Mouse (Mus musculus) liver, postnatal 0 days (tissue): ENCODE measurements around the gene Scaf1.

ENCODE experiments used
- CTCF ChIP-seq: sonication (generic); IDR thresholded peaks from 2 replicates; pipeline ENCODE4 v1.5.1; 2016; ENCODE audit warnings: antibody characterized with exemption, low read depth
- EP300 ChIP-seq: IDR thresholded peaks from 2 replicates; pipeline ENCODE4 v1.6.1; 2016; ENCODE audit warnings: antibody characterized with exemption, low read depth, mild to moderate bottlenecking

DNA sequence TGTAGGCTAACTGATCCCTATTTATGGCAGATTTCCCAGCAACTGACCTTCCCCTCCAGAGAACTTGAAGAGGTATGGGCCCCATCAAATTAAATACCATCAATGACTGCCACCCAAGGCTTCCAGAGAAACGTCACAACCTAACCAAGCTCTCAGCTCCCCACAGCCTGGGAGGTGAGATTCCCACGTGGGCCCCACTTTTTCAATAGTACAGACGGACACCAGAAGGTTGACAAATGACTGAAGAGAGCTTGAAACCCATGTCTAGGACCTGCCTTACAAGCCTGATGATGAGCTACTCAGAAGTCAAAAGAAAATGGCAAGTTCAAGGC lies 31.4 kb downstream of the Scaf1 start:
- TF ChIP-seq CTCF (no peak), EP300 (no peak)
